Mouse (Mus musculus): ENCODE data around the gene Eef1e1. TPM values are rescaled to one million over a fixed set of nuclear protein-coding genes. Genes with fewer than 3 reads are reported as not detected.

Eef1e1 gene
- 1 to 10 TPM; 8.1 to 8.9 TPM for total RNA-seq (2023)

DNA sequence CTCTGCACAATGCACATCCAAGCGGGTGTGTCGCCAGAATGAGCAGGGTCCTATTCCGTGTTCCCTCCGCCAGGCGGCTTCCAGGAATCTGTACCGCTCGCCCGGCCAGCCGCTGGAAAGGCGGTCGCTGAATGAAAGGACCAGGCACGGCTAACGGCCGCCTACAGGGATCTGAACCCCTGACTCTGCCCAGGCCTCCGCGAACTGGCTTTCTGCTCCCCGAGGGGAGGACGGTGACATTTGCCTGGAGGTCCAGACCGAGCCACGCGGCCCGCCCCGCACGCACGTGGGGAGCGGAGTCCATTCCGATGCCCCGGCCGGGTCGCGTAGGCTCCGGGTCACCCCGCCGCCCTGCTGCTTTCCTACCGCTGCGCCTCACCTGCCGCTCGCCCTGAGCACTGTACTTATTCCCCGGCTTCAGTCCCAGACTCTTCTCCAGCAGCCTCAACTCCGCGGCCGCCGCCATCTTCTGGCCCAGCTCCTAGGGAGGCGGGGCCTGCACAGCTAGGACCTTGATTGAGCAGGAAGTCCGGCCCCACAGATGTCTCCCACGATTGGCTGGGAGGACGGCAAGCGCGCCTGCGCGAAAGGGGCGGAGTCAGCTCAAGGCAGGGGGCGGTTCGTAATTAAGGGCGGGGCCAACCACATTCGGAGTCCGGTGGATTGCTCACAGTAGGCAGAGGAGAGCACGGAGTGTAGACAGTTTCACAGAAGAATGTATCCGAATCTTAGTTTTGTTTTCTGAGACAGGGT, at the start of gene Eef1e1:
TSS of gene Eef1e1 (minus strand) at position 531 of the 753 bp plus-strand sequence.

DNA sequence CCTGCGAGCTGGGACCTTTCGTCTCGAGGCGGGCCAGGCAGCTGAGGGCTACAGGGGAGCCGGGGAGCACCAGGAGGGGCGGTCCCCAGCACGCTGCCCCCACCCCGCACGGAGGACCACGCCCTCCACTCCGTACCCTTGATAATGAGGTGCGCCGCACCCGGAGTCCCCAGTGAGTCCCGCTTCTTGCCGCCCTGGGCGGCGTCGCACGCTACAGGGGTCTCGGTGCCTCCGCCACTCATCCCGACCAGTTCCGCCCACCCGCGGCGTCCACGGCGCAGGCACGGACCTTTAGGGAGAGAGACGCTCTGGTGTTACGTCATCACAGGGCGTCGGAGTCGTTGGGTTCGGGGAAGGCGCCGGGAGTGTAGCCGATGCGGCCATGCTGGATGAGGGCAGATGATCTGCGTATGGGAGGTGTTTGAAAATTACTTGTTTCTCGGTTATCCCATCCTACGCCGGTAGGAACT, 24.0 kb downstream of the Eef1e1 start, which contains the start of gene Bloc1s5:
TSS of gene Bloc1s5 (minus strand) at position 310 of the 470 bp plus-strand sequence.

Other genes with a start within 250 kb of the Eef1e1 start
- 10 to 100 TPM; 49.2 to 60.4 TPM for gene Txndc5, start 130.2 kb downstream of the Eef1e1 start, total RNA-seq (2023)
- 1 to 10 TPM; 3.2 to 4.4 TPM for gene Bloc1s5, start 23.9 kb downstream of the Eef1e1 start, total RNA-seq (2023)

All from neutrophil, adult 59 days (primary cell).